9 mouse cellular contexts compared by ENCODE assay signal in the genomic region with DNA sequence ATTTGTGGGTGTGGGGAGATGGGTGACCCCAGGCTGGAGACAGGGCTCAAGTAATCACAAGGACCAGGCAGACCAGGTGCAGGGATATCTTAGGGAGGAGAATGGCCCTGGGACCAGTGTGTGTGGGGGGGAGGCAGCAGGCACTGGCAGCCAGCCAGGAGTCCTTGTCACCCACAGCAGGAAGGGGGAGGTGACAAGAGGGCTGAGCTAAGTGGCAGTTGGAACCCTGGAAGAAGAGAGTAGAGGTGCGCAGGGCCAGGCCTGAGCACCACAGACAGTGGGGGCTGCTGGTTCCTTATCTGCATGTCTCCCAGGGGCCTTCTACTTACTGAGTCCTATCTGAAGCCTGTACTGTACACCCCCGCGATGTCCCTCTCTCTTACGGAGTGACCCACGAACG. TPM values are rescaled to one million over a fixed set of nuclear protein-coding genes. Genes with fewer than 3 reads are reported as not detected.
A peak's percentile ranks its signal among the peaks of the same experiment; 100 is the strongest.
DNase-seq lines count a peak whose midpoint lies in the region; ATAC-seq and TF ChIP-seq lines count a peak whose summit lies in the region.
"Had no signal": no experiment of that assay in that cellular context is flagged by ENCODE, and none has a peak within 500 bp of the region (broad histone marks: within the 10 kb centered on the region; RNA-seq: fewer than 3 reads in every experiment).

No protein-coding gene starts in this region.

- TF ChIP-seq POLR2A in thymus, adult 2 months (IDR thresholded peaks at IDR 0.05; ENCODE audit: control insufficient read depth, extremely low read depth, insufficient read depth, low read length, poor library complexity) = peak; percentile 86

- WGBS in heart, embryonic 16.5 days = 13% methylated on average over 6 of the region's 6 CpGs
- 43% methylated on average over 6 of the region's 6 CpGs for WGBS in lung, embryonic 15.5 days
- whole genome bisulfite sequencing in thymus, adult 2 months = 7% methylated on average over 6 of the region's 6 CpGs

- peak overlapping the region; percentile 57 for H3K9ac ChIP-seq in heart, embryonic 16.5 days (ENCODE audit: low read length)
- no peak overlapping the region for H3K9ac ChIP-seq in lung, embryonic 15.5 days

- H3K36me3 ChIP-seq in heart, embryonic 16.5 days (ENCODE audit: control insufficient read depth, insufficient read depth) = no peaks in the 10 kb centered on the region
- no peaks in the 10 kb centered on the region for H3K36me3 ChIP-seq in lung, embryonic 15.5 days
- H3K36me3 ChIP-seq in thymus, adult 2 months (ENCODE audit: control insufficient read depth, insufficient read depth, low read length) = no peaks in the 10 kb centered on the region

- H3K4me2 ChIP-seq in heart, embryonic 16.5 days (ENCODE audit: low read depth, low read length) = peak overlapping the region; percentile 43
- H3K4me2 ChIP-seq in lung, embryonic 15.5 days = no peak overlapping the region
- H3K4me2 ChIP-seq: limb, embryonic 12.5 days had no signal

- ATAC-seq in heart, embryonic 16.5 days (replicated peaks; ENCODE audit: extremely low read depth, insufficient read depth, low FRiP score) = peak; percentile 69
- peak; percentile 55 for ATAC-seq in lung, embryonic 15.5 days (ENCODE audit: borderline replicate concordance, extremely low read depth, low FRiP score, low TSS enrichment)

- peaks cover 49% of the 10 kb centered on the region for H3K4me1 ChIP-seq in heart, embryonic 16.5 days (ENCODE audit: control insufficient read depth, insufficient read depth, low read length)
- peaks cover 51% of the 10 kb centered on the region for H3K4me1 ChIP-seq in lung, embryonic 15.5 days
- H3K4me1 ChIP-seq in thymus, adult 2 months (replicated peaks; ENCODE audit: control insufficient read depth, insufficient read depth, low read length) = peaks cover 41% of the 10 kb centered on the region

- intact Hi-C loops in gastrocnemius, postnatal 14 days (cut with DNase I; ENCODE audit: low total_unique reads) = no loop called here

- TF ChIP-seq CTCF in thymus, adult 2 months (IDR thresholded peaks at IDR 0.05; ENCODE audit: borderline replicate concordance, control insufficient read depth, extremely low read depth, insufficient read depth, low read length, poor library complexity) = peak; percentile 37; the same call in 1 of the 2 replicates

- H3K4me3 ChIP-seq in heart, embryonic 16.5 days (ENCODE audit: low read length) = no peak overlapping the region; the same call in 1 of the 2 replicates
- no peak overlapping the region for H3K4me3 ChIP-seq in lung, embryonic 15.5 days
- no peak overlapping the region for H3K4me3 ChIP-seq in thymus, adult 2 months (ENCODE audit: control insufficient read depth, insufficient read depth, low read length)
- H3K4me3 ChIP-seq: limb, embryonic 12.5 days had no signal

- peak overlapping the region; percentile 96 for H3K27ac ChIP-seq in heart, embryonic 16.5 days (ENCODE audit: low read length)
- H3K27ac ChIP-seq in lung, embryonic 15.5 days = peak overlapping the region; percentile 78
- H3K27ac ChIP-seq in thymus, adult 2 months (ENCODE audit: control insufficient read depth, insufficient read depth, low read length) = peak overlapping the region; percentile 97
- H3K27ac ChIP-seq: limb, embryonic 12.5 days had no signal

- no peaks in the 10 kb centered on the region; the same call in 1 of the 2 replicates for H3K27me3 ChIP-seq in heart, embryonic 16.5 days (ENCODE audit: control insufficient read depth, insufficient read depth, low read length)
- peaks cover 13% of the 10 kb centered on the region; the same call in 1 of the 2 replicates for H3K27me3 ChIP-seq in lung, embryonic 15.5 days
- H3K27me3 ChIP-seq in thymus, adult 2 months (ENCODE audit: control insufficient read depth, insufficient read depth, low read length) = no peaks in the 10 kb centered on the region

- H3K9me3 ChIP-seq in heart, embryonic 16.5 days (replicated peaks; ENCODE audit: control insufficient read depth, low read length) = no peaks in the 10 kb centered on the region
- H3K9me3 ChIP-seq in lung, embryonic 15.5 days = no peaks in the 10 kb centered on the region
- H3K9me3 ChIP-seq: limb, embryonic 12.5 days had no signal

- DNase-seq in gastrocnemius, postnatal 10 days = peak; percentile 35
- DNase-seq in gastrocnemius, postnatal 14 days = no peak
- DNase-seq in adrenal gland, postnatal 36 days = peak; percentile 41 to 43
- DNase-seq in thymus, adult 2 months = peak; percentile 82
- no peak for DNase-seq in left cerebral cortex, adult 11 months (ENCODE audit: low spot score)
- DNase-seq in cerebellum, postnatal 36 days = no peak

RNA-seq across cellular contexts. Expression of a gene that starts 7.0 kb away (rescaled TPM):
- 1 to 10 TPM; 3.2 to 3.5 TPM for total RNA-seq in gastrocnemius, postnatal 10 days (2021)
- total RNA-seq in gastrocnemius, postnatal 14 days (2021) = 1 to 10 TPM; 2.2 to 2.9 TPM
- 1 to 10 TPM; 4.4 to 7.2 TPM for total RNA-seq in adrenal gland, postnatal 36 days (2021)
- 18.0 and 19.0 TPM in 2 replicates for polyA plus RNA-seq in heart, embryonic 16.5 days (2015; fragmentation: Nextera tagmentation; extraction: Ambion mirVana)
- polyA plus RNA-seq in lung, embryonic 15.5 days (2015; fragmentation: Nextera tagmentation; extraction: Ambion mirVana) = 13.0 and 14.7 TPM in 2 replicates
- polyA plus RNA-seq in thymus, adult 2 months (2012; rRNA removed) = 51.8 and 52.5 TPM in 2 replicates

RNA-seq across cellular contexts. Expression of a gene that starts 7.1 kb away (rescaled TPM):
- under 1 TPM; 0.28 to 0.77 TPM for total RNA-seq in gastrocnemius, postnatal 10 days (2021)
- under 1 TPM; 0.39 to 0.53 TPM for total RNA-seq in gastrocnemius, postnatal 14 days (2021)
- 100 to 1,000 TPM; 363 to 581 TPM for total RNA-seq in adrenal gland, postnatal 36 days (2021)
- 0.37 and 0.39 TPM in 2 replicates for polyA plus RNA-seq in heart, embryonic 16.5 days (2015; fragmentation: Nextera tagmentation; extraction: Ambion mirVana)
- polyA plus RNA-seq in lung, embryonic 15.5 days (2015; fragmentation: Nextera tagmentation; extraction: Ambion mirVana) = 0.12 TPM in 1 of 2 replicates, not detected in the other
- polyA plus RNA-seq in thymus, adult 2 months (2012; rRNA removed) = 0.77 and 1.3 TPM in 2 replicates

RNA-seq across cellular contexts. Expression of a gene that starts 9.7 kb away (rescaled TPM):
- total RNA-seq in gastrocnemius, postnatal 10 days (2021) = 100 to 1,000 TPM; 585 to 712 TPM
- total RNA-seq in gastrocnemius, postnatal 14 days (2021) = 1,000 to 10,000 TPM in 1 of 2 experiments, 100 to 1,000 TPM in 1; 673 to 1,120 TPM
- 1 to 10 TPM in 1 of 2 experiments, under 1 TPM in 1; 0.43 to 1.2 TPM for total RNA-seq in adrenal gland, postnatal 36 days (2021)
- 175 TPM in 2 replicates for polyA plus RNA-seq in heart, embryonic 16.5 days (2015; fragmentation: Nextera tagmentation; extraction: Ambion mirVana)
- polyA plus RNA-seq in lung, embryonic 15.5 days (2015; fragmentation: Nextera tagmentation; extraction: Ambion mirVana) = 5.1 and 7.5 TPM in 2 replicates
- 9.9 and 83.8 TPM in 2 replicates for polyA plus RNA-seq in thymus, adult 2 months (2012; rRNA removed)

RNA-seq across cellular contexts. Expression of a gene that starts 19.0 kb away (rescaled TPM):
- 1 to 10 TPM; 7.2 to 8.7 TPM for total RNA-seq in gastrocnemius, postnatal 10 days (2021)
- 1 to 10 TPM; 3.9 to 5.3 TPM for total RNA-seq in gastrocnemius, postnatal 14 days (2021)
- total RNA-seq in adrenal gland, postnatal 36 days (2021) = 1 to 10 TPM; 4.2 to 4.7 TPM
- polyA plus RNA-seq in heart, embryonic 16.5 days (2015; fragmentation: Nextera tagmentation; extraction: Ambion mirVana) = 34.1 and 41.9 TPM in 2 replicates
- polyA plus RNA-seq in lung, embryonic 15.5 days (2015; fragmentation: Nextera tagmentation; extraction: Ambion mirVana) = 37.2 and 39.4 TPM in 2 replicates
- polyA plus RNA-seq in thymus, adult 2 months (2012; rRNA removed) = 6.0 and 6.6 TPM in 2 replicates

RNA-seq across cellular contexts. Expression of a gene that starts 35.1 kb away (rescaled TPM):
- total RNA-seq in gastrocnemius, postnatal 10 days (2021) = 10 to 100 TPM; 11.4 to 12.1 TPM
- total RNA-seq in gastrocnemius, postnatal 14 days (2021) = 1 to 10 TPM; 7.3 to 9.4 TPM
- 10 to 100 TPM; 22.3 to 23.2 TPM for total RNA-seq in adrenal gland, postnatal 36 days (2021)
- polyA plus RNA-seq in heart, embryonic 16.5 days (2015; fragmentation: Nextera tagmentation; extraction: Ambion mirVana) = 43.0 and 43.2 TPM in 2 replicates
- 45.2 and 52.5 TPM in 2 replicates for polyA plus RNA-seq in lung, embryonic 15.5 days (2015; fragmentation: Nextera tagmentation; extraction: Ambion mirVana)
- polyA plus RNA-seq in thymus, adult 2 months (2012; rRNA removed) = 260 and 271 TPM in 2 replicates

Comparison
In these comparisons a context has a peak if more than half of its experiments do, and no peak if none do; other contexts are left out.
1. DNase-seq: peak in gastrocnemius, postnatal 10 days (single experiment), adrenal gland, postnatal 36 days (2 of 2) and thymus, adult 2 months (single experiment); none in gastrocnemius, postnatal 14 days (single experiment), left cerebral cortex, adult 11 months (single experiment) and cerebellum, postnatal 36 days (0 of 2).
2. RNA of a gene that starts 7.1 kb away (total RNA-seq): 363 to 581 TPM in adrenal gland, postnatal 36 days; 0.28 to 0.77 TPM in gastrocnemius, postnatal 10 days and 0.39 to 0.53 TPM in gastrocnemius, postnatal 14 days; every median in the first group is over 100 times any median in the second.
3. RNA of a gene that starts 9.7 kb away (total RNA-seq): 673 to 1,120 TPM in gastrocnemius, postnatal 14 days and 585 to 712 TPM in gastrocnemius, postnatal 10 days; 0.43 to 1.2 TPM in adrenal gland, postnatal 36 days; every median in the first group is over 100 times any median in the second.
4. Peak in every context shown above with its lines, with median percentiles within 50 percentile points of each other: H3K27ac ChIP-seq.